Mouse (Mus musculus) monocyte, adult 5-6 weeks (primary cell): ENCODE data around the gene Lrrc29. TPM values are rescaled to one million over a fixed set of nuclear protein-coding genes. Genes with fewer than 3 reads are reported as not detected.

Experiments
- ATAC-seq: fragments of 153-309, 156-312 bp; replicated peaks from 2 replicates; pipeline ENCODE4 v1.8.0; 2017; ENCODE audit warnings: mild to moderate bottlenecking; ENCODE audit not compliant: low TSS enrichment, insufficient number of reproducible peaks, severe bottlenecking, poor library complexity, low FRiP score
- total RNA-seq: library from RNA; stranded (forward); fragments of 200-1000, 200-491, 200-594 nt; gene quantifications from 3 replicates; pipeline ENCODE4 v1.2.3, GENCODE M21; 2017

Lrrc29 gene
- total RNA-seq, 1 experiment from 2014 or later: 2.8 TPM

- ATAC-seq: no peak
These were observed 20.7 kb upstream of the Lrrc29 start for GRCm38 (mm10) chr8:105346611-105347427.

GRCm38 (mm10) chr8:105345061-105345975, 19.2 kb upstream of the Lrrc29 start:
- peak; percentile 49 for ATAC-seq

GRCm38 (mm10) chr8:105343791-105344574, 17.9 kb upstream of the Lrrc29 start:
- no peak for ATAC-seq

- ATAC-seq: no peak
These were observed 16.7 kb upstream of the Lrrc29 start for GRCm38 (mm10) chr8:105342768-105343167.

- ATAC-seq: no peak
These were observed 15.3 kb upstream of the Lrrc29 start for GRCm38 (mm10) chr8:105341399-105341798.

GRCm38 (mm10) chr8:105339886-105340635, 14.0 kb upstream of the Lrrc29 start:
- ATAC-seq: no peak

GRCm38 (mm10) chr8:105338992-105339391, 12.9 kb upstream of the Lrrc29 start:
- ATAC-seq: no peak

GRCm38 (mm10) chr8:105336373-105337130, 10.5 kb upstream of the Lrrc29 start:
- no peak for ATAC-seq

- no peak for ATAC-seq
These were observed 6.4 kb upstream of the Lrrc29 start for GRCm38 (mm10) chr8:105332523-105332922.

GRCm38 (mm10) chr8:105331931-105332330, 5.9 kb upstream of the Lrrc29 start:
- ATAC-seq: no peak

GRCm38 (mm10) chr8:105331469-105331868, 5.4 kb upstream of the Lrrc29 start:
- no peak for ATAC-seq

GRCm38 (mm10) chr8:105330325-105330724, 4.2 kb upstream of the Lrrc29 start:
- no peak for ATAC-seq

GRCm38 (mm10) chr8:105326968-105327367, 890 bp upstream of the Lrrc29 start:
- ATAC-seq: no peak

GRCm38 (mm10) chr8:105325641-105326093, 411 bp downstream of the Lrrc29 start:
- ATAC-seq: 0 out of 2 replicates have a peak, but pooled peaks have one; percentile 4

GRCm38 (mm10) chr8:105323183-105323582, 2.9 kb downstream of the Lrrc29 start:
- ATAC-seq: no peak

- no peak for ATAC-seq
These were observed 7.4 kb downstream of the Lrrc29 start for GRCm38 (mm10) chr8:105318662-105319190.

- ATAC-seq: no peak
These were observed 8.1 kb downstream of the Lrrc29 start for GRCm38 (mm10) chr8:105317941-105318340.
